Comparison of ENCODE assay signal across 9 mouse cellular contexts in genomic region chr10:69888399-69888798, GRCm38 (mm10).
DNase-seq lines count a peak whose midpoint lies in the region; ATAC-seq and TF ChIP-seq lines count a peak whose summit lies in the region.
"Had no signal": no experiment of that assay in that cellular context is flagged by ENCODE, and none has a peak within 500 bp of the region (broad histone marks: within the 10 kb centered on the region; RNA-seq: fewer than 3 reads in every experiment).

No protein-coding gene starts in this region.

- peak overlapping the region; percentile 54 for H3K27ac ChIP-seq in heart, postnatal 0 days (ENCODE audit: low read depth)
- no peak overlapping the region for H3K27ac ChIP-seq in midbrain, embryonic 12.5 days (replicated peaks)

- no peaks in the 10 kb centered on the region for H3K9me3 ChIP-seq in heart, postnatal 0 days (replicated peaks; ENCODE audit: control insufficient read depth, low read length)
- H3K9me3 ChIP-seq in midbrain, embryonic 12.5 days: no peaks in the 10 kb centered on the region

- no peaks in the 10 kb centered on the region for H3K4me1 ChIP-seq in heart, postnatal 0 days (ENCODE audit: control insufficient read depth, insufficient read depth)
- H3K4me1 ChIP-seq in midbrain, embryonic 12.5 days: no peaks in the 10 kb centered on the region; the same call in 1 of the 2 replicates

- no peak overlapping the region for H3K9ac ChIP-seq in heart, postnatal 0 days (replicated peaks; ENCODE audit: low read depth, low read length)
- H3K9ac ChIP-seq in midbrain, embryonic 12.5 days (replicated peaks): no peak overlapping the region

- TF ChIP-seq EP300 in heart, postnatal 0 days (IDR thresholded peaks at IDR 0.05; ENCODE audit: low read depth): no peak

- peak; percentile 68 for DNase-seq in layer of hippocampus, adult 9-11 months
- DNase-seq in layer of hippocampus, postnatal 36 days: no peak
- peak; percentile 85 for DNase-seq in MEL-GATA-1-ER (ENCODE audit: extremely low read depth, low read depth)
- DNase-seq in heart, postnatal 0 days (ENCODE audit: low spot score): peak; percentile 93
- DNase-seq in kidney, postnatal 4 days: peak; percentile 40 to 58
- DNase-seq in cerebellum, adult 9-11 months: no peak

- peak; percentile 6; the same call in 1 of the 2 replicates for TF ChIP-seq CTCF in heart, postnatal 0 days (IDR thresholded peaks at IDR 0.05; ENCODE audit: low read depth)

- WGBS in heart, postnatal 0 days: 16% methylated on average over 4 of the region's 4 CpGs
- 36% methylated on average over 4 of the region's 4 CpGs for WGBS in midbrain, embryonic 12.5 days

- H3K4me2 ChIP-seq in heart, postnatal 0 days (ENCODE audit: low read depth, low read length): peak overlapping the region; percentile 43
- no peak overlapping the region for H3K4me2 ChIP-seq in midbrain, embryonic 12.5 days (replicated peaks)

- peak; percentile 92 for ATAC-seq in erythroblast, adult 5-6 weeks (replicated peaks; ENCODE audit: low FRiP score, poor library complexity, severe bottlenecking)
- peak; percentile 86 for ATAC-seq in heart, postnatal 0 days (ENCODE audit: insufficient read depth, low read depth)
- ATAC-seq in midbrain, embryonic 12.5 days (ENCODE audit: low FRiP score, low read depth): peak; percentile 44; the same call in 1 of the 2 replicates

- no peaks in the 10 kb centered on the region for H3K27me3 ChIP-seq in heart, postnatal 0 days (ENCODE audit: control insufficient read depth, insufficient read depth, low read length)
- no peaks in the 10 kb centered on the region for H3K27me3 ChIP-seq in midbrain, embryonic 12.5 days

- peaks cover 26% of the 10 kb centered on the region for H3K36me3 ChIP-seq in heart, postnatal 0 days (replicated peaks; ENCODE audit: control insufficient read depth, insufficient read depth, low read length)
- peaks cover 30% of the 10 kb centered on the region for H3K36me3 ChIP-seq in midbrain, embryonic 12.5 days

- H3K4me3 ChIP-seq in heart, postnatal 0 days (ENCODE audit: low read depth, low read length): no peak overlapping the region
- H3K4me3 ChIP-seq in midbrain, embryonic 12.5 days: no peak overlapping the region
- H3K4me3 ChIP-seq: myocyte had no signal

Comparison
In these comparisons a context has a peak if more than half of its experiments do, and no peak if none do; other contexts are left out.
1. DNase-seq: peak in layer of hippocampus, adult 9-11 months (single experiment), MEL-GATA-1-ER (single experiment), heart, postnatal 0 days (single experiment) and kidney, postnatal 4 days (2 of 2); none in layer of hippocampus, postnatal 36 days (0 of 2) and cerebellum, adult 9-11 months (single experiment).
2. Peak in every context shown above with its lines, with median percentiles within 50 percentile points of each other: ATAC-seq.